Mouse (Mus musculus): ENCODE data around the gene Camp. TPM values are rescaled to one million over a fixed set of nuclear protein-coding genes. Genes with fewer than 3 reads are reported as not detected.

The Camp gene
- not detected for polyA plus RNA-seq (2017; shearing (Covaris generic))

DNA sequence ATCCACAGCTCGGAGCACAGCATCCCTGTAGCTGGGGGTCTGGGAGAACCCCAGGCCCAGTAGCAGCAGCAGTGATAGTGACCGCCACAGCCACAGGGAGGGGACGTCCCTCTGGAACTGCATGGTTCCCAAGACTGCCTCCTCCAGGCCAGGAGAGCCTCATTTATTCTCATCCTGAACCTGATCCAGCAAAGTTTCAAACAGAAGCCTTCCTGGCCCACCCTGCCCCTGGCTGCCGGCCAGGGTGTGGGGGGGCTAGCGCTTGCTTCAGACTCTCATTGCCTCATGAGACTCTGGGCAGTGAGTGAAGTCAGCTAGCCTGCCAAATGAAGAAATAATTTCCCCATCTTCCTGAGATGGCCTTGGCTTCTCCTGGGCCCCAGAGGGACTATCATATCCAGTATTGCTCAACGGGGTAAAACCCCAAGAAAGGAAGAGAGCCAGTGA, at the start of gene Camp:
TSS of gene Camp (minus strand) at position 306 of the 447 bp plus-strand sequence.

DNA sequence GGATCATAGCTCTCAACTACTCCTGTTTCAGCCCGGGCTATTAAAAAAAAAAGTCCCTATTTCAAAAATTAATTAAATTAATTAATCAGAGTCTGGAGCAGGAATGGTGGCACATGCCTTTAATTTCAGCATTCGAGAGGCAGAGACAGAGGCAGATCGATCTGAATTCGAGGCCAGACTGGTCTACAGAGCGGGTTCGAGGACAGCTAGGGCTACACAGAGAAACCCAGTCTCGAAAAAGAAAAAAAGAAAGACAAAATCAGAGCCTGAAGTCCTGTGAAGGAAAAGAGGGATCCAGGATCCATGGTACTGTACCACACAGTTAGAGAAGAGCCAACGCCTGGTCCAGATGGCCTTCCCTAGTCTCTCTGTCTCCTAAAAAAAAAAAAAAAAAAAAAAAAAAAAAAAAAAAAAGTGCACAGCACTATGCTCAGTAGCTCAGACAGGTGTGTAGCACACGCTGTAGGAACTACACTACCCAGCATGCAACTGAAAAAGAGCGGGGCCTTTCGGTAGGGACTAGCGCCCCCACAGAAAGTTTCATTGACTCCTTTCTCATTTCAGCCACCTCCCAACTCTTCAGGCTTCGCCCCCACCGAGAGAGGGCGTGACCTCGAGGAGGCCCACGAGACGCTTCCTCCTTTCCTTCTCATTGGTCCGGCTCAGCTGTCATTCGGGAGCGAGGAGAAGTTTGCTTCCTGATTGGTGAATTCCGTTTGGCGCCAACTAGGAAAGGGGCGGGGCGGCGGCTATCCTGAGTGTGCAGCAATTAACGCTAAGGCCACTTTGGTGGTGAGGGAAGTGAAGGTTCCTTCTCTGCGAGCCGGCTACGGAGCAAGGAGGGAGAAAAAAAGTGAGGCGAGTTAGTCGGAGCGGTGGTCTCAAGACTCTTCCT, 25.6 kb upstream of the Camp start, which contains the start of gene Cdc25a:
TSS of gene Cdc25a (plus strand) at position 783 of the 895 bp plus-strand sequence.

DNA sequence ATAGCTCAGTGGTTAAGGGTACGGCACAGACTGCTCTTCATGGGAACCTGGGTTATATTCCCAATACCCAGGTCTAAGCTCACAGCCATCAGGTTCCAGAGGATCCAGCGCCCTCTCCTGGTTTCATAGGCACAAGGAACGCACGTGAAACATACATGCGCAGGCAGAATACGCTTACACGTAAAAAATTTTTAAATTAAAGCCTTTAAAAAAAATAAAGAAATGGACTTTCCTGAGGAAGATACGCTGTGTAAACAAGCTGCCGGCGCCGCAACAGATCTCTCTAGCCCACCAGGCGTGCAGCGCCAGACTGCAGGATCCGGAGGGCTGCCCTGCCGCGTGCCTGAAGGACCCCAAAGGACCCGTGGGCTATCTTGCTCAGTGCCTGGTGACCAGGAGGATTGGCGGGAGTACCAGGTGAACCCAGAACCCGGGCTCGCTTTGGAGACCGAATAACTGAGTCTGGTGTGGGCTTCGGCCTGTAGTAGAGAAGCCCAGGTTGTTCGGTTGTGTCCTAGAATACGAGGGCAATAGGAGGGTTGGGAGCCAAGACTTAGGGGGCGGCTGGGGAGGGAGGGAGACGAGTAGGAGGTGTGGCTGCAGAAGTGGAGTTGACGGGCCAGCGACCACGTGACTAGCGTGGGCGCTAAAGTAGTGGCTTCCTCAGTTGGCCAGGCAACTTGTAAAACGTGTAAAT, 16.9 kb downstream of the Camp start, which contains the start of gene Nme6:
TSS of gene Nme6 (plus strand) at position 359 of the 697 bp plus-strand sequence.

DNA sequence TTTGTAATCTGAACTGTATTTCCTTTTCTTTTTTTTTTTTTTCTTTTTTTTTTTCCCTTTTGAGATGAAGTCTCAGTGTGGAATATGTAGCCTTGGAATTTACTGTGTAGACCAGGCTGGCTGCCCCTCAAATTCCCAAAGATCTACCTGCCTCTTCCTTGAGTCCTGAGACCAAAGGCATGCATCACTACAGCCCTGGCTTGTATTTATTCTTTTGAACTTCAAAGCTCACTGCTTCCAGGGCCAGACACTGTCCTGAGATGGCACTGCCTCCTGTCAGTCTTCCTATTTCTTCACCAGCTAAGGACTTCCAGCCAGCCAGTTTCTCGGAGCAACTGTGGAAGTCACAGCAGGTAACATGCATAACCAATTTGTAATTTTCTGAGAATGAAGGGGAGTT, 37.4 kb downstream of the Camp start, which contains the start of gene Spink8:
TSS of gene Spink8 (plus strand) at position 301 of the 400 bp plus-strand sequence.

Other genes starting within 250 kb of the Camp start
- not detected for gene Fbxw24, start 223.6 kb downstream of the Camp start, polyA plus RNA-seq (2017; shearing (Covaris generic))
- gene Fbxw25, start 185.0 kb downstream of the Camp start, polyA plus RNA-seq (2017; shearing (Covaris generic)), result not detected
- not detected for gene Fbxw18, start 146.9 kb downstream of the Camp start, polyA plus RNA-seq (2017; shearing (Covaris generic))
- gene Fbxw26, start 103.5 kb downstream of the Camp start, polyA plus RNA-seq (2017; shearing (Covaris generic)), result not detected
- not detected for gene Fbxw27, start 58.9 kb downstream of the Camp start, polyA plus RNA-seq (2017; shearing (Covaris generic))
- not detected for gene Spink8, start 37.3 kb downstream of the Camp start, polyA plus RNA-seq (2017; shearing (Covaris generic))
- gene Nme6, start 16.9 kb downstream of the Camp start, polyA plus RNA-seq (2017; shearing (Covaris generic)), result 6.1 TPM
- 7.6 TPM for gene Cdc25a, start 26.0 kb upstream of the Camp start, polyA plus RNA-seq (2017; shearing (Covaris generic))
- gene Map4, start 81.8 kb upstream of the Camp start, polyA plus RNA-seq (2017; shearing (Covaris generic)), result 66.1 TPM